Mouse (Mus musculus) heart, adult 2 months (tissue): ENCODE data around the gene Fam219b. TPM values are rescaled to one million over a fixed set of nuclear protein-coding genes. Genes with fewer than 3 reads are reported as not detected.
A peak's percentile ranks its signal among the peaks of the same experiment; 100 is the strongest.

Source experiments
- DNase-seq, 2 experiments: peaks; one replicate each; pipeline ENCODE4 v3.0.0; 2021
- H3K27ac ChIP-seq: fragments of 200-600 bp; 2 replicates; pipeline ENCODE4 v1.8.1; 2022
- H3K27me3 ChIP-seq: fragments of 200-500 bp; 2 replicates; pipeline ENCODE4 v1.6.1; 2012; ENCODE audit warnings: mild to moderate bottlenecking, low read length, inconsistent platforms, mixed read lengths; ENCODE audit not compliant: control insufficient read depth, insufficient read depth
- H3K36me3 ChIP-seq: fragments of 200-500 bp; 2 replicates; pipeline ENCODE4 v1.6.1; 2012; ENCODE audit warnings: low read length, inconsistent platforms; ENCODE audit not compliant: control insufficient read depth, insufficient read depth
- H3K4me1 ChIP-seq: fragments of 200-500 bp; 2 replicates; pipeline ENCODE4 v1.6.1; 2011; ENCODE audit warnings: low read length; ENCODE audit not compliant: control insufficient read depth, insufficient read depth
- H3K4me3 ChIP-seq: fragments of 200-600 bp; 2 replicates; pipeline ENCODE4 v1.8.1; 2022
- H3K79me2 ChIP-seq: fragments of 200-500 bp; replicated peaks from 2 replicates; pipeline ENCODE4 v1.6.1; 2012; ENCODE audit warnings: mild to moderate bottlenecking, inconsistent platforms, low read length, moderate library complexity, mixed read lengths; ENCODE audit not compliant: control insufficient read depth, insufficient read depth
- H3K9ac ChIP-seq: fragments of 200-500 bp; 2 replicates; pipeline ENCODE4 v1.6.1; 2012; ENCODE audit warnings: low read depth, mild to moderate bottlenecking, control low read depth, inconsistent platforms, low read length, mixed read lengths
- CTCF ChIP-seq: fragments of 200-600 bp; IDR thresholded peaks from 2 replicates; pipeline ENCODE4 v1.8.1; 2022; ENCODE audit warnings: antibody characterized with exemption, mild to moderate bottlenecking, moderate library complexity
- EP300 ChIP-seq: fragments of 200-500 bp; IDR thresholded peaks from 2 replicates; pipeline ENCODE4 v1.6.1; 2011; ENCODE audit warnings: low read depth, low read length, control low read depth; ENCODE audit not compliant: insufficient read depth
- POLR2A ChIP-seq: fragments of 200-500 bp; IDR thresholded peaks from 2 replicates; pipeline ENCODE4 v1.6.1; 2011; ENCODE audit warnings: mild to moderate bottlenecking, low read depth, low read length, control low read depth; ENCODE audit not compliant: insufficient read depth
- WGBS: fragments of 180-500 bp; shearing (Covaris S2); methylation state at CpG from one replicate; pipeline ENCODE4 v1.1.7; 2018; 5-methylcytosine and 5-hydroxymethylcytosine counted together
- intact Hi-C: fragments of 180-260 bp; cut with DNase I; formaldehyde crosslinking; loops from one replicate; pipeline ENCODE4 v1.15.1; 2025
- polyA plus RNA-seq: library from polyadenylated mRNA; depleted of rRNA; stranded (reverse); fragments of >200 nt; gene quantifications from 2 replicates; pipeline ENCODE4 v1.2.3, GENCODE M21; 2012
- total RNA-seq, 2 experiments: library from RNA; stranded (reverse); gene quantifications; 2 replicates each; pipeline ENCODE4 v1.2.3; 2021

The Fam219b gene
- total and polyA plus RNA-seq, 3 experiments: 3.1 to 8.3 (median 8.1) TPM

DNA sequence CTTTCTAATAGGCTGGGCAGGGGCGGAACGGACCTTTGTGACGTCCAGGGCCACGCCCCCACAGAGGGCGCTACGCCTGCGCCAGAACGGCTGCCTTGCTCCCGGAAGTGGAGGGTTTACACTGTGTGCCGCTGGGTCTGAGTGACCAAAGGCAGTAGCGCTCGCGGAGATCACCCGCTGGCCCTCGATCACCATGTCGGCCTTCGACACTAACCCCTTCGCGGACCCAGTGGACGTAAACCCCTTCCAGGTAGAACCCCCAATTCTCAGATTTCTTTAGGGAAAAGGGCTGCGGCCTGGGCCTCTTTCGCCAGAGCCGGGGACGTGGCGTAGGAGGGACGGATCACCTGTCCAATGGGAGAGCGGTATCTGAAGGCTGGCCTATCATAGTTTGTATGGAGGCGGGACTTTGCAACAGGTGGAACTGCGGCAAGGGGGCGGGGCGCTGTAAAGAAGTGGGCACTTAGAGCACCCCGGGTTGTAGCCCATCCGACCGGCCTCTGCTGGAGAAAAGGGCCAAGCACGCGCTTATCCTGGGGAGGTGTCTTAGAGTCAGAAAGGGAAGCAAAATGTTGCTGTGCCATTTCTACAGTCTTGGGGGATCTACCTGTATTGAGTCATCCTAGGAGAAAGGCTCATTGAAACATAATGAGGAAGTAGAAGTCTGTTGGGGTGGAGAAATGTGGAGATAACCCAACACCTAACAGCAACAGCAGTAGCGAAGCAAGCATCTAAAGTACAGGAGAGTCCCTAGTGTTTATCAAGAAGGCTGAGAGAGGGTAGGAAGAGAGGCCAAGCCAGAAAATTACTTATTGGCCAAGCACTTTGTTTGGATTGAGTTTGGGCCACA is 23.8 kb downstream of the Fam219b start, which contains the start of gene Scamp2:
Gene Scamp2 (plus strand): TSS at position 83 of the 850 bp plus-strand sequence.
- intact Hi-C loops: loop anchor here (2.0 to 5.0 kb wide), 2 partner anchors 22 to 119 kb away; partner anchors contain the start of gene Ppcdc
- DNase-seq: peak; percentile 96
- peaks cover 15% of the 10 kb centered on the region for H3K4me1 ChIP-seq
- peaks cover 2% of the 10 kb centered on the region for H3K36me3 ChIP-seq
- WGBS: under 1% methylated on average over 37 of the region's 37 CpGs
- H3K27ac ChIP-seq: peak within 1 kb of the TSS; percentile 94
- peak within 1 kb of the TSS; percentile 73 for H3K9ac ChIP-seq
- TF ChIP-seq CTCF: peak; percentile 34
- peak; percentile 76 for TF ChIP-seq EP300
- peak; percentile 91 for TF ChIP-seq POLR2A
- H3K4me3 ChIP-seq: peak within 1 kb of the TSS; percentile 94
- no peaks in the 10 kb centered on the region for H3K27me3 ChIP-seq
- H3K79me2 ChIP-seq: no peaks in the 10 kb centered on the region

GRCm38 (mm10) chr9:57561711-57562099 is 24.4 kb downstream of the Fam219b start:
- TF ChIP-seq POLR2A (no peak), CTCF (no peak), EP300 (no peak)
- WGBS: 63% methylated on average over 13 of the region's 13 CpGs
- H3K27ac ChIP-seq: peak overlapping the region; percentile 94; the same call in 1 of the 2 replicates
- peak overlapping the region; percentile 94 for H3K4me3 ChIP-seq
- DNase-seq: peak in 1 of 2 experiments; percentile 43
- no peaks in the 10 kb centered on the region for H3K79me2 ChIP-seq
- peaks cover 2% of the 10 kb centered on the region for H3K36me3 ChIP-seq
- intact Hi-C loops: loop anchor here (2.0 to 5.0 kb wide), 2 partner anchors 23 to 119 kb away; partner anchors contain the start of gene Ppcdc
- no peaks in the 10 kb centered on the region for H3K27me3 ChIP-seq
- peaks cover 19% of the 10 kb centered on the region for H3K4me1 ChIP-seq
- H3K9ac ChIP-seq: no peak overlapping the region

DNA sequence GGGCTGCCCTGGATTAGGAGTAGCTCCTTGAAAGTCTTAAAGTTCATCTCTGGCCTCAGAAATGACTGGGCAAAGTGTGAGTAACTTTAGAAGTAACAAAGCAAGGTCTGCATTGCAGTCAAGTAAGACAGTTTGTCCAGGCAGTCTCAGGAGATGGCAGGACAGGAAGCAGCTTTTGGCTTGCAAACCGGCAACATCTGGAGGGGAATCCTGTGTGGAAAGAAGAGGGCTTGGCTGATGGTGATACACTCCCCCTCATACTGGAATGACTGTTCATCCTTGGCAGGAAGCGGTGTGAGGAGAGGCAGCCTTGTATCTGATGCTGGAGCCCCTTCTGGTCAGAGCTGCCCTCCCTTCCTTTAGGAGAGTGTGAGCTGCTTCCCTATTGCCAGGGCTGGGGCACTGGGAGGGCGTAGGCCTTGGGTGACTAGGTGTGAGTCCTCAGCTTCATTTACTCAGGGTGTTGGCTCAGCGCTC is 25.6 kb downstream of the Fam219b start:
- intact Hi-C loops: loop anchor here (5.0 kb wide), 1 partner anchor 121 kb away; the partner anchor contains the start of gene Ppcdc
- TF ChIP-seq POLR2A (peak; percentile 34; the same call in 1 of the 2 replicates), EP300 (peak; percentile 85), CTCF (no peak)
- Histone ChIP-seq H3K36me3 (peaks cover 2% of the 10 kb centered on the region), H3K4me3 (no peak overlapping the region), H3K9ac (peak overlapping the region; percentile 2), H3K4me1 (peaks cover 19% of the 10 kb centered on the region), H3K27ac (peak overlapping the region; percentile 59), H3K79me2 (peaks cover 2% of the 10 kb centered on the region; the same call in 1 of the 2 replicates), H3K27me3 (no peaks in the 10 kb centered on the region)
- 21% methylated on average over 4 of the region's 4 CpGs for WGBS
- peak; percentile 65 to 71 for DNase-seq

- H3K9ac ChIP-seq: no peak overlapping the region
- H3K4me1 ChIP-seq: peaks cover 19% of the 10 kb centered on the region
- no peaks in the 10 kb centered on the region for H3K27me3 ChIP-seq
- peaks cover 2% of the 10 kb centered on the region for H3K36me3 ChIP-seq
- no peak for DNase-seq
- peaks cover 2% of the 10 kb centered on the region; the same call in 1 of the 2 replicates for H3K79me2 ChIP-seq
- WGBS: 91% methylated on average over 6 of the region's 6 CpGs
- intact Hi-C loops: loop anchor here (5.0 kb wide), 1 partner anchor 122 kb away; the partner anchor contains the start of gene Ppcdc
- TF ChIP-seq EP300: no peak
- no peak for TF ChIP-seq CTCF
- no peak for TF ChIP-seq POLR2A
- no peak overlapping the region for H3K4me3 ChIP-seq
- no peak overlapping the region for H3K27ac ChIP-seq
These were observed 27.3 kb downstream of the Fam219b start for GRCm38 (mm10) chr9:57564609-57565008.

GRCm38 (mm10) chr9:57565741-57566221 is 28.5 kb downstream of the Fam219b start:
- Histone ChIP-seq H3K4me3 (no peak overlapping the region), H3K27me3 (no peaks in the 10 kb centered on the region), H3K9ac (no peak overlapping the region), H3K79me2 (peaks cover 2% of the 10 kb centered on the region; the same call in 1 of the 2 replicates), H3K36me3 (peaks cover 2% of the 10 kb centered on the region), H3K4me1 (peaks cover 18% of the 10 kb centered on the region), H3K27ac (peak overlapping the region; percentile 1; the same call in 1 of the 2 replicates)
- TF ChIP-seq EP300: no peak
- no peak for TF ChIP-seq CTCF
- TF ChIP-seq POLR2A: no peak
- peak; percentile 46 to 64 for DNase-seq
- intact Hi-C loops: no loop called here
- 17% methylated on average over 10 of the region's 10 CpGs for WGBS
